Mouse (Mus musculus) urinary bladder, postnatal 25 days (tissue): Measurements from ENCODE around the gene Myrf.
A peak's percentile ranks its signal among the peaks of the same experiment; 100 is the strongest.

Experiments
- DNase-seq: peaks from one replicate; pipeline ENCODE4 v3.0.0; 2022; ENCODE audit warnings: low spot score

Myrf gene

DNA sequence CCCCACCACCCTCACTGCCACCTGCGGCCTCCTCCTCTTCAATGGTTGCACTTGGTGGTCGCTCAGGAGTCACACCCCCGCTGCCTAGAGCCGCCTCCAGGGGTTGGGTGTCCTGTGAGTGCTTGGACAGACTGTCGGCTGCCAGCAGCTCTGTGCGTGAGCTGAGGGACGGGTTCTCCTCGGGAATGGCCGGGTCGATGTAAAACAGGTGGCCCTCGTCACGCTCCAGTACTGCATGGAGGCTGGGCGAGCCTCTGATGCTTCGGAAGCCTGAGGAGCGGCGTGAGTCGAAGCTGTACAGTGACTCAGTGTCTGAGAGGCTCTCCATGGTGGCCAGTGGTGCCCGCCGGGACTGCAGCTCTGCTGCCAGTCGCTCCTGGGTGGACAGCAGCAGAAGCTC lies 7.6 kb upstream of the Myrf start:
- no peak for DNase-seq

DNA sequence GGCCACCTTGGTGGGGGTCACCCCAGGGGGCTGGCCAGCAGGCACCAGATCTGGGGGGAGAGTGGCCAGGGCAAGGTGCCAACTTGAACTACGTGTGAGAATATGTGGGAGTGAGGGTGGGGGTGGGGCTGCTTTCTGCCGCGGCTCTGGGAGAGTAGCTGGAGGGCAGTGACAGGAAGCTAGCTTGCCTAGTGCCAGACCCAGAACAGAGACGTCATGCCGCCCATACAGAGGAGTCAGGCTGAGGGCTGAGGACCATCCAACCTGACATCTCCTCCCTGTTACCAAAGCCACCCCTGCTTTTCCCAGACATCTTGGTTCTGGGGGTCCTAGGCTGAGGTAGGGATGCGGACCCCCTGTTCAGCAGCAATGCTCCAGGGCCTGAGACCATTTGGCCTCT lies 6.6 kb upstream of the Myrf start:
- no peak for DNase-seq

DNA sequence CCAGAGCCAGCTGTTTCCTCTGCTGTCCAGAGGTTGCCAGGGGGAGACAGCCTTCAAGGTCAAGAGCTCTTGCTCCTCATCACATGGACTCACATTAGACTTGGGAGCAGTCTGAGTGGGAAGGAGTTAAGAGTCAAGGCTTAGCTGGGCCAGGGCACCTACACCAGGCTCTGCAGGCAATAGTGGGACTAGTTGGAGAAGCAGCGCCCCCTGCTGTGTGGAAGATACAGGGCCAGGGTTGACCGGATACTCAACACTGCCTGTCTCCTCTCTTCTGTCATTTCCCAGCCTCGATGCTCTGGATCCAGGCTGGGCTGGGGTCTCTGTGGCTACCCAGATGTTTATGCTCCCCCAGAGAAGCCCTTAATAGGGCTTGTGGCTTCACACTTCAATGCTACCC lies 3.6 kb upstream of the Myrf start:
- peak; percentile 47 for DNase-seq

DNA sequence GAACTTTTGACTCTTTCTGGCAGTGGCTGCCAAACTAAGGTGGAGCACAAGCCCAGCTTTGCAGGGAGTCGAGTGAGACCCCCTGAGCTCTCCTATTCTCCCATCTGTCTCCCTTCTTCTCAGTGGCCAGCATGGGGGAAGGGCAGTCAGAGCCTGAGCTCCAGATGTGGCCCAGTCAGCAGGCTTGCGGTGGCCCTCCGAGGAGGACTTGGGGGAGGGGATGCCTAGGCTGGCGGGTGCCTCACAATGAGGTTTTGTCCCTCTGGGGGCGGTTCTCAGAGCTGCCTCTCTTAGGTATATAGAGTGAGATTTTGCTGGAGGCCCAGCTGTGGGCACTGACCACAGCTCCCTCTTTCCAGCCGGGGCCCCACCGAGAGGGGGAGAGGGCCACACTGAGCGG lies 2.4 kb upstream of the Myrf start:
- no peak for DNase-seq

DNA sequence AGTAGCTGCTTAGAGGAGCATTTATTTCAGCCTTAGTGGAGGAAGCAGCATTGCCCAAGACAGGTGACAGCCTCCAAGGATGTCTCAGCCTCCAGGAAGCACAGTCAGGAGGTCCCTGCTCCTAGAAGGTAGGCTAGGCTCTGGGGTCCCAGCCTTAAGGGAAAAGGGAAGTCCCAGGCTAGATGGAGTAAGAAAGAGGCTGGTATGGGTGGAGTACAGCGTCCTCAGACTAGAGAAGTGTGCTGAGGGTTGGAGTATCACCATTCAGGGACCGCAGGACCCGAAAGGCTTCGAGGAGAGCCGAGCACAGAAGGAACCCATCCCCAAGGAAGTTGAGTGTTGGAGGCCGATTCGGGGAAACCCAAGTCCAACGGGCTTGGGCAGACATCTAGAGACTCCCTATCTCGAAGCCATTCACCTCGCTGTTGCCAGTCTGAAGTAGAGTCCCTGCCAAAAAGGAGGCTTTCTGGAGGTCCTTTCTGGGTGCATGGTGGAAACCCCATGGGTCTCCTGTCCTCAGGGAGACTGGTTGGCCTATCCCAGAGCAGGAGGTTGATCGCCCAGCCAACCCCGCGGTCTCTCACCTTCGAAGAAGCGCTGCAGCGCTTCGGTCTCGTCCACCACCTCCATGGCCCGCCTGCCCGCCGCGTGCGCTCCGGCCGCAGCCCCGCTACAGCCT lies 434 bp downstream of the Myrf start:
- DNase-seq: no peak

DNA sequence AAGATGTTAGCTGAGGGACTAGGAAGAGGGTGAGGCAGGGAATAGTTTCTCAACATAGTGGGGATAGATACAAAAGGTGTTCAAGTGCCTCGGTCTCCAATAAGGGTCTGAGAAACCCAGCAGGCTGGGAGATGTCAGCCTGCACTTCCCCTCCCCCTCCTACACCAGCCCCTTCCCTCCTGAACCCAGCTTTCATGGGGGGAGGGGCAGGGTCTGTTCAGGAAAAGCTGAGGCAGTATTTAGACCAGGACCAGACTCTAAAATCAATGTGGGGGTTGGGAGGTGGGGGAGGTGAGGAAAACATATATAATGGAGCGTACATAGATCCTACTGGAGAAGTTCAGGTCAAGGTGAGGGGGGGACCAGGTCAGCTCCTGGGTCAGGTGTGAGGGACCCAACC lies 1.1 kb downstream of the Myrf start:
- DNase-seq: no peak

DNA sequence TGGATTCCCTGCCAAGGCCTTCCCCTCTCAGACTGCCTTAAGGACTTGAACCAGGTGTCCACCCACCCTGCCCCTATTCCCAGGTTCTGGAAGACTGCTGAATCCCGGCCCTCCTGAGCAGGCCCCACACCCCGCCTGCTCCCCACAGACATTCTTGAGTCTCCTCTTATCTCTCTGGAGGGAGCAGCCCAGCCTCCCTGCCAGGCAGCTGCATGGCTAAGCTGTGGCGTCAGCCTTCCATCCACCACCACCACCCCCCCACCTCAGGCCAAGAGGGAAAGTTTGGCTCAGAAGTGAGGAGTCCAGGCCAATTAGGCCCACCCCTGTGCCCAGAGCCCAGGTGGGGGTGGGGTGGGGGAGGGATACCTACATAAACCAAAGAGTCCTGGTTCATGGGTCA lies 2.1 kb downstream of the Myrf start:
- no peak for DNase-seq

DNA sequence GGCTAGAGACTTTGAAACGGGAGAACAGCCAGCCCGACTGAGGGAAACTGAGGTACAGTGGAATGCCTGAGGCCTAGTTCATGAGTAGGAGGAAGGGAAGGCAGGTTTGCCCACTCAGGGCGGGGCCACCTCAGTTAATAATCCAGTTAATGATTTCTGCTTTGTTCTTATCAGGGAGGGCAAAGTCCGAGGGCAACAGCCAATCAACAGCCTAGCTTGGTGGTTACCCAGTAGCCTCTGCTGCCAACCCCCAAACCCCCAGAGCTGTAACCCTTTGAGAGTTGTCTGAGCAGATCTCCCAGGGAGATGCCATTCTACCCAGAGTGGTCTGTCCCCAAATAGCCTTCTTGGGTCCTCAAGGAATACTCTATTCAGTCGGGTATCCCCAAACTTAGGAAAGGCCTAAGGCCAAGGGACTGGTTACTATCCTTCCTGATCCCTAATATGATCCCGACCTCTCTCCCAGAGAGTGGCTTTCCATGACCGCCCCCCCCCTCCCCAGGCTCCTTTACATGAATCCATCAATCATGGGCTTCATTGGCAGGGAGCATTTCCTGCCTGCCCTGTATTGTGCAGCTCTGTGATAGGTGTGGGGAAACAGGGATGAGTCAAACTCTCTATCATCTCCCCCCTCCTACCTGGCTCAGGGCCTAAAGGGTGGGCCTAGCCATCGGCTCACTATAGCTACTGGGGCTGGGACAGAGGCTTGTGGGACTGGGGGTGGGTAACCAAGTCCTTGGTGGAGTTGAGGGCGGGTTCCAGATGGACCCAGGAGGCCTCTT lies 4.6 kb downstream of the Myrf start:
- no peak for DNase-seq

DNA sequence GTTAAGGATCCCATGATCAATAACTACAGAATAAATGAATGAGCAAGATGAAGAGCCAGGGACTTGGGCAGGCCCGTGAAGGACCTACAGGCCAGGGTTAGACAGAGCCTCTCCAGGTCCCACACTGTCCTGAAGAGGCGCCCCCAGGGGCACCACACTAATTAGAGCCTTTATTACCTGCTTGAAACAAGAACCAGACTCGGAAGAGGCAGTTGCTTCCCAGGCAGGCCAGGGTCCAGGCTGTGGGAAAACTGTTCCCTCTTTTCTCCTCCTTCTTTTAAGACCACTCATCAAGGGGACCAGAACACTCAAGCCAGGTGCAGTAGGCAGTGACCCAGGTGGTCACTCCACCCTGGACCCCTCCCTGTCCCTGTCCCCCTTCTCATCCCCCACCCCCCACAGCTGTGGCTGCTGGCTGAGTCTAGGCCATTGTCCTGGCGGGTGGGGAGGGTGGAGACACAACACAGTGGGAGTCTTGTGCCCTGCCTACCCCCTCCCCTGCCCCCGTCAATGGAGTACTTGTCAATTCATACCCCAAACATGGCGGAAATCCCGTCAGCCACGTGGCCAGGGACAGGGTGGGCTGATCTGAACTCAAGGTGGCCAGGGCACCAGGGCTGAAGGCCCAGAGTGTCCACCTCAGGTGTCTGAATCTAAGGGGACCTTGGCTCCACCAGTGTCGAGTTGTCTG lies 8.1 kb downstream of the Myrf start:
- DNase-seq: no peak

DNA sequence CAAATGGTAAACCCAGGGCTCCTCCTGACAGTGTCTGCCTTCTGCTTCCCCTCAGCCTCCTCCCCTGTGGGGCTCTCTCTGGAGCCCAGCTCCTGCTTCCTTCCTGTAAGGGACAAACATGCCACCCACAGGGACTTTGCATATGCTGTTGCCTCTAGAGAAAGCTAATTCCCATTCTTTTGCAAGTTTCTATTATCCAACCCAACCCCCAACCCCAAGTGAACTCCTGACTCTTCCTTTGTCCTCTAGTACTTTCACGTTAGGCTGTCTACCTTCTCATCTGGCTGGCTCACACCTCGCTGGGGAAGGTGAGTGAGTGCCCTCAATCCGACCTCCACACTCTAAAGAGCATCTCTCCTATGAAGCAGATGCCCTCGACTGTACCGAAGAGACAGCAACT lies 8.7 kb downstream of the Myrf start:
- DNase-seq: no peak

DNA sequence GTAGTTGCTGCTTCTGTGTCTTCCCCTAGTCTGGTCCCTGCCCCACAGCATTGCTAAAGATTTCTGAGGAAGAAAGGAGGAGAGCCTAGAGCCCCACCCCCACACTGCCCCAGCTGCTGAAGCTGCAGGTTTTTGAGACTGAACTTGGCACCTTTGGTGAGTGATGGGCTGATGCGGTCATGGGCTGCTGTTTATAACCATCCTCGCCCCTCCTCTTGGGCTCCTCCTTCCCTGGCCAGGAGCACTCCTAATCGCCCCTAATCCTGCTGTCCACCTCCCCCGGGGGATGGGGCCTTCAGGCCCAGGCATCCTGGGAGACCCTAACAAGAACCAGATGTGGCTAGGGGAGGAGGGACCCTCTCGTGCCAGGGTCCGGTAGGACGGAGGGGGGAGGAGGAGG lies 9.5 kb downstream of the Myrf start:
- no peak for DNase-seq

DNA sequence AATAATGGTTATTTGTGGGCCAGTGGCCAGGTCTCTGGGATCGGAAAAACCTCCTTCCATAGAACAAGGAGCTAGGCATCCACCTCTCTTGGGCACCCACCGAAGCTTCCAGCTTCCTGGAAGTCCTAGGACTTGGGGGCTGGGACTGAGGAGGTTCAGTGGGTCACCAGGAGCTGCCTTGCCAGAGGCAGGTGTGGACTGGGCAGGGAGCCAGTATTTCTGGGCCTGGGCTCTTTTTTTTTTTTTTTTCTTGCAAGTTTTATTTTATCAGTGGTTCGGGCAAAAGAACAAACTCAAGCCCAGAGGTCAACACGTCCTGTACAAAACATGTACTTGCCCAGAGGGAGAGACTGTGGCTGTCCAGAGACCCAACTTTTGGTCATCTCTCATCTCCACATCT lies 14.8 kb downstream of the Myrf start:
- no peak for DNase-seq

DNA sequence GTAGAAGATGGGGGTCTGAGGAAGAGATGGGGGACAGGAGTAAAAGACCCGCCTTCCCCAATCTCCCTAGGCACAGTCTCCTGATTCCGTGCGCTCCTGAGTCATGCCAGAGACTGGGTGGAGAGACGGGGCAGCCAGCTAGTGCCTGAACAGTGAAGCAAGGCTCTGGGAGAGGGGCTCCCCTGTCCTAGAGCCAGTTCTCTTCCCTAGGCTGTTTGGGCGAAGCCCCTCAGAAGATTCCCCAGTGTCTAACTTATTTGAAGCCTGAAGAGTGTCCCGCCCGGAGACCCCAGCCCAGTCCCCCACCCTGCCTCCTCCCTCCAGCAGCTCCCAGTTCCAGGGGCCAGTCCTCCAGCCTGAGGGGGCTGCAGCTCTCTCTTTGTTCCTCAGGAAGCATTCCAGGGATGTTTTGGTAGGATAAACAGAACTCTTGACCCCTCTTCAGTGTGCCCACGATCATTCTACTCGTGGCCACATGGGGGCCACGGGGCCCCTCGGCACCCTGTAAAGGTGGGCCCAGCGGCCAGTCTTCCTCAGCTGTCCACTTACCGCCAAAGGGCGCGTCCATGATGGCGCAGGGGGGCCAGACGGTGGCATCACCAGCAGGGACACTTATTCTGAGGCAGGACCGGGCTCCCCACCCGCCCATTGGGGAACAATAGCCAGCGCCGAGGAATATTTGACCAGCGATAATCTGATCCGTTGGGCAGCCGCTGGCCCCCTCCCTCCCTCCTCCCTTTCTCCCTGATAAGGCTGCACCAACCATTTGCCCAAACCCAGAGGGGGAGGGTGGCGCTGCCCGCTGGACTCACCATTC lies 15.7 kb downstream of the Myrf start:
- DNase-seq: no peak

DNA sequence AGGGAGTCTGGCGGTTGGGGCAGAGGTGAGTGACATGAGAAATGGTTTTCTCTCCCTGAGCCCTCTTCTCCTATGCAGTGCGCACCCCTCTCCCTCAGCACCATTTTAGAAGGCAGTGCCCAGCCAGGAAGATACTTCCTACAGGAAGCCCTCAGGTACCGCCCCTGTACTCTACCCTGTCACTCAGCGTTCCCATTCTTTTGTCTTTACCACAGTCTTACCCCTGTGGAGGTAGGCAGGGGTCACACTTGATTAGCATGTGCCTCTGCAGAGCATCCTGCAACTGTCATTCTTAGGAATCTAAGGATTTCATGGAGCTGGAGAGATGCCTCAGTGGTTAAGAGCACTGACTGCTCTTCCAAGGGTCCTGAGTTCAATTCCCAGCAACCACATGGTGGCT lies 17.0 kb downstream of the Myrf start:
- DNase-seq: no peak

DNA sequence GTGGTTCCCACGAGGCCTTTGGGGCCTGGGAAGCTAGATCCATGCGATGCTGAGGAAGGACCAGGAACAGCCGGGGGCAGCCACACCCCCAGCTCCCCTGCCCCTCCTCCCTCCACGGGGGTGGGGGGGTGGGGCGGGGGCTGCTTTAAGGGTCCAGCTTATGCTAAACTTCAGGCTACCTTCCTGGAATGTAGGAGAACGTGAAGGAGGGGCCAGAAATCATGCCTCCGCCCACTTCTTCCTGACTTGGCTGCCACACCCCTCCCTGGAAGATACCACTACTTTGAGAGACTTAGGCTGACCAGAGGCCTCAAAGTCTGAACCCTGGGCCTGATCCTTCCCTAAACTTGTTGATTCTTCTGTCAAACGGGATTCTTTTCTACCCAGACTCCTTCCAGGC lies 17.9 kb downstream of the Myrf start:
- no peak for DNase-seq

DNA sequence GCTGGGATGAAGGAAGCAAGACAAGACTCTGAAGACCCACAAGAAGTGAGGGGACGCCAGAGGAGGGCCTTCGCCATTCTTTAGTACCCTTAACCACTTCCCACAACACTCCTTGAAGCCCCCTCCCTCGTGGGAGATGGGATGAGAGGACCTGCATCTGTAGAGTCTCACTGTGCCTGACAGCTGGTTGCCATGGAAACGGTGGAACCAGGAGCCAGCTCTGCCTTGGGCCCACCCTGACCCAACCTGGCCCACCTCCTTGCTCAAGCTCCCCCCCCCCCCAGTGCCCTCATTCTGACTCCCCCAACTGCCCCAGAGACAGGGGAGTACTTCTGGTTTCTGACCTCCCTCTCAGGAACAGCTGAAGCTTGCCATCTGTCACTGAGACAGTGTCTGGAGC lies 19.0 kb downstream of the Myrf start:
- DNase-seq: no peak

DNA sequence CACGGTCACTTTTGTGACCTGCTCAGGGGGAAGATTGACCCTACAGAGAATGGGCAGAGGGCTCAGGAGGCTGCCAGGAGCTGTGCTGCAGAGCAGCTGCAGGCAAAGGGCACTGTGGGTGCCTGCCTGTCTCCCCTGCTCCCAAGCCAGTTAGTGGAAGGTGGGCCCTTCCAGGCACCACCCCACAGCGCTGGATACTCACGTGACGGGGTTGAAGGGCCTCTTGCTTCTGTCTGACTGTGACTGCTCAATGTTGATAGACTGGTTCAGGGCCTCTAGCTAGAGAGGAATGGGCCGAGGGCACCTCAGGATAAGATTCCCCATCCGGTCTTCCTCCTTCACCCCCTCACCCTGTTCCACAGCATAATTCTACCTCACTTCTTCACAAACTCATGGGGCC lies 21.0 kb downstream of the Myrf start:
- no peak for DNase-seq

DNA sequence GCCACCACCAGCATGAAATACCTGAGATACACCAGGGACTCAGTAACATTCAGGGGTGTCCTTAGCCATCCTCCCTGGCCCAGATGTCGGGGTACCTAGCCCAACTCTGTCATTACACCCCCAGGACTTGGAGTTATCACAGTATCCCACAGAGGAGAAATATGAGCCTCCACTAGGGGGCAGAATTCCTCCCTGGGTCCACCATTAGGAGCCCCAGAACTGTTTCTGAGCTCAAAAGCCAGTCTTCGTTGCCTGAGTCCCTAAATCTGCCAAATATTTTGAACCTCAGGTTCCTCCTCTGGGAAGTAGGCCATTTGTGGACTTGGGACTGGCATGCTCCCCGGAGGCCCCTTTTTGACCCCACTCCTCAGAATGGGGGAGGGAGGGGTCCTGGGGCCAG lies 21.4 kb downstream of the Myrf start:
- peak; percentile 46 for DNase-seq

DNA sequence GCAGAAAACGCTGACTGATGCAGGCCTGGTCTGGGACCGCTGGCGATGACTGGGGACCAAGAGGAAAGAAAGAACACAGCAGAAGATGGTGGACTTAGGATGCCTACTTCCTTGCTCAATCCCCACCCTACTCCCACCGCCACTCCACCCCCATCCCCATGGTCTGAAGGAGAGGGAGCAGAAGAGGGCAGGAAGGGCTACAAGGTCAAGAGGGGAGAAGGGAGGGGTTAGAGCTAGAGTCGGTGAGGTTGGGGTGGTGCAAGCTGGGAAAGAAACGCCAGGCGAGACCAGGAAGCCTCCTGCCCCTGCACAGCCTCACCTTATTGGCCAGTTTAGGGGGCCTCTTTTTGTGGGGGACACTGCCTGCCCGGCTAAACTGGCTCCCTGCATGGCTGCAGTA lies 24.4 kb downstream of the Myrf start:
- no peak for DNase-seq

DNA sequence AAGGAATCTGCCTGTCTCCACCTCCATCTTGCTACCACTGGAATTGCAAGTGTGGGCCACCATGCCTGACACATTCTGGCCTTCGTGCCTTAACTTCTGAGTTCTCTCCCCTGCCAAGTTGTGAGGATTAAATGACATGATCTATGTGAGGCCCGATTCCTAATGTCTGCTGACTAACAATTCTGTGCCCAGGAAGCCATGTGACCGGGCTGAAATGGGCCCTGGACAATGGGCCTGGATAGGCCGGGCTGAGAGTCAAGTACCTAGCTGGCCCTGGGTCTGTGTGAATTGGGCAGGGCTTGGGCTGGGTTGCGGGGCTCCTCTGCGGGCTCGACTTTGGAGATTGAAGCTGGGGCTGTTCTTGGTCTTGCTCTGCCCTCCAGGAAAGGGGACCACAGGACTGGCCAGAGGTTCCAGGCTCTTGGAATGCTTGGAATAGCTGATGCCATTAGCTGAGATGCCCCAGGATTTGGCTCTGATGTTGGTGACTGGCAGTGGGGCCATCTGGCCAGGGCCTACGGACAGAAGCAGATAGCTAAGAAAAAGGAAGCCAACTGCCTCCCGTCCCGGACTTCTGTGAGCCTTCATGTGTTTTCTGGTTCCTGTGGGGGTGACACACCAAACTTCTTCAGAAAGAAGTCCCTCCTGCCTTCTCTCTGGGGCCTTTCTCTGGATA lies 26.6 kb downstream of the Myrf start:
- DNase-seq: no peak

DNA sequence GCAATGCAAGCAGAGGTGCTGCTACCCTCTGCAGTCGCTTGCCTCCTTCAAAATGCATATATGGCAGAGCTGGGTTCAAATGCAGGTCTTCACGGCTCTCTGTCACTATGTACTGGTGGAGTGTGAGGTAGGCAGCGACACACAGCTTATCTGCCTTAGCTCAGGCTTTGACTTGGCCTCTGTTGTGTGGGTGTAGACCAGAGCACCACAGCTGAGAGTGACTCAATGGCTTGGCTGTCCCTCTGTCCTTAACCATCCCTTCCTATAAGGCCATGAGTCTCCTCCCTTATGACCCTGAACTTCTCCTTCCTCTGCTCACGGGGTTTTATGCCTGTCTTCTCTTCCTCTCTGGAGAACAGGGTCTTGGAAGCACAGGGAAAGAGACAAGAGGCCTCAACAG lies 29.7 kb downstream of the Myrf start:
- no peak for DNase-seq

DNA sequence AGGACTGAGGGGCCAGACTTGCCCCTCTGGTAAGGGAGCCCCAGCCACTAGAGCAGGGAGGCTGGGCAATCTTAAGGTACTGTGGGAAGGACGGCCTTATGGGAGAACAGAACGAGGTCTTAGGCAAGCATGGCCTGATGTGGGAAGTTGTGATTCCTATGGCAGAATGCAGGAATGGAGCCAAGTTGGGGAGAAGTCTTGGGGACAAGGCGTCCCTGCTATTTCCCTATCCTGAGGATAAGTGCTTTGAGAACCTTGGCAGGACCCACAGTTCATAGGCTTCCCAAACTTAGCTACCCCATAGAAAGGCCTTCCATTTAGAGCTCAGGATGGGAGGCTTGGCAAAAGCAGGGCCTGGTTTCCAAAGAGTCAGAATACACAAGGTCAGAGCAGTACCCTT lies 31.7 kb downstream of the Myrf start:
- DNase-seq: no peak
